1 mouse cellular context compared by ENCODE assay signal in the genomic region with DNA sequence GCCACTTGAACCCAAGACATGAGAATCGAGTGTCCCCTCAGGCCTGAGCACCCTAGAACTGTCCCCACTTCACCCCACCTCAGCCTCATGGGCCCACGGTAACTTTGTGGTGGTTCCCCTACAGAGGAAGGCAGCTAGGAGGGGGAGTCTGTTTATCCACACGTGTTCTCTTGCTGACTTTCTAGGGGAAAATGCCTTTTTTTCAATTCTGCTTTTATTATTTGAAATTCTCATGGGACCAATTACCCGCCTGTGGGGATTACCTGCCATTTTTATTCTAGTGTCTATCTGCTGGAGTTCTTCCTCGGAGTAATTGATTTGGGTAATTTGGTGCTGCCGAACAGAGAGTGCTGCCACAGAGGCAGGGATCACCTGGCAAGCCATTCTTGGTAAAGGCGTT.
TF ChIP-seq lines count a peak whose summit lies in the region.

No protein-coding gene starts in this region.

TF ChIP-seq in CH12.LX, 34 proteins besides CTCF, POLR2A, EP300 and RAD21 (continued from another document):
- TF ChIP-seq CHD1 (IDR thresholded peaks at IDR 0.05; ENCODE audit: low read depth, low read length) = no peak
- no peak for TF ChIP-seq ZMIZ1 (IDR thresholded peaks at IDR 0.05; ENCODE audit: low read depth, low read length)
- no peak for TF ChIP-seq MYC (IDR thresholded peaks at IDR 0.05; ENCODE audit: low read depth, low read length)
- no peak for TF ChIP-seq POLR2AphosphoS2 (IDR thresholded peaks at IDR 0.05; ENCODE audit: low read depth, low read length)
- no peak for TF ChIP-seq JUN (IDR thresholded peaks at IDR 0.05; ENCODE audit: insufficient read depth, low read depth, low read length)
- TF ChIP-seq ZC3H11A (IDR thresholded peaks at IDR 0.05; ENCODE audit: low read depth, low read length) = no peak
TF ChIP-seq in CH12.LX: peak in this region for 5.
